28 mouse cellular contexts compared by ENCODE assay signal in genomic region chr10:117055668-117056067, GRCm38 (mm10). TPM values are rescaled to one million over a fixed set of nuclear protein-coding genes. Genes with fewer than 3 reads are reported as not detected.
DNase-seq lines count a peak whose midpoint lies in the region; ATAC-seq and TF ChIP-seq lines count a peak whose summit lies in the region.
"Had no signal": no experiment of that assay in that cellular context is flagged by ENCODE, and none has a peak within 500 bp of the region (broad histone marks: within the 10 kb centered on the region; RNA-seq: fewer than 3 reads in every experiment).

No protein-coding gene starts in this region.

- 85% methylated on average over 4 of the region's 4 CpGs for WGBS in heart, adult 2 months
- 89% methylated on average over 4 of the region's 4 CpGs for WGBS in heart, embryonic 11.5 days (ENCODE audit: insufficient replicate concordance)
- 83% methylated on average over 4 of the region's 4 CpGs for WGBS in small intestine, adult 2 months

- H3K36me3 ChIP-seq in heart, adult 2 months (ENCODE audit: control insufficient read depth, insufficient read depth, low read length), result peaks cover 5% of the 10 kb centered on the region
- H3K36me3 ChIP-seq in heart, embryonic 11.5 days (ENCODE audit: control insufficient read depth, insufficient read depth, low read length), result peaks cover 77% of the 10 kb centered on the region
- H3K36me3 ChIP-seq in small intestine, adult 2 months (ENCODE audit: control insufficient read depth, insufficient read depth, low read length), result peaks cover 84% of the 10 kb centered on the region

- no peak overlapping the region for H3K27ac ChIP-seq in heart, adult 2 months
- no peak overlapping the region for H3K27ac ChIP-seq in heart, embryonic 11.5 days (ENCODE audit: low read depth, low read length)
- H3K27ac ChIP-seq in left cerebral cortex, adult 2 months, result no peak overlapping the region
- no peak overlapping the region for H3K27ac ChIP-seq in small intestine, adult 2 months (ENCODE audit: insufficient read depth, low read depth, low read length)
- H3K27ac ChIP-seq: embryonic facial prominence, embryonic 15.5 days; heart, embryonic 13.5 days; hindbrain, embryonic 15.5 days; limb, embryonic 13.5 days; midbrain, embryonic 10.5 days had no signal

- no peaks in the 10 kb centered on the region for H3K27me3 ChIP-seq in heart, adult 2 months (ENCODE audit: control insufficient read depth, insufficient read depth, low read length)
- H3K27me3 ChIP-seq in heart, embryonic 11.5 days (ENCODE audit: control insufficient read depth, insufficient read depth, low read length), result no peaks in the 10 kb centered on the region
- H3K27me3 ChIP-seq in small intestine, adult 2 months (ENCODE audit: control insufficient read depth, insufficient read depth, low read length), result no peaks in the 10 kb centered on the region
- H3K27me3 ChIP-seq: embryonic facial prominence, embryonic 15.5 days; heart, embryonic 13.5 days; hindbrain, embryonic 15.5 days; limb, embryonic 13.5 days had no signal

- H3K4me1 ChIP-seq in heart, adult 2 months (ENCODE audit: control insufficient read depth, insufficient read depth, low read length), result no peaks in the 10 kb centered on the region
- peaks cover 3% of the 10 kb centered on the region; the same call in 1 of the 2 replicates for H3K4me1 ChIP-seq in heart, embryonic 11.5 days (ENCODE audit: control insufficient read depth, insufficient read depth, low read length)
- H3K4me1 ChIP-seq in small intestine, adult 2 months (ENCODE audit: control insufficient read depth, insufficient read depth, insufficient read length, low read length), result no peaks in the 10 kb centered on the region
- H3K4me1 ChIP-seq: embryonic facial prominence, embryonic 15.5 days; midbrain, embryonic 10.5 days had no signal

- H3K4me3 ChIP-seq in heart, adult 2 months, result no peak overlapping the region
- H3K4me3 ChIP-seq in heart, embryonic 11.5 days (ENCODE audit: low read depth, low read length), result no peak overlapping the region
- H3K4me3 ChIP-seq in left cerebral cortex, adult 2 months, result no peak overlapping the region
- no peak overlapping the region for H3K4me3 ChIP-seq in small intestine, adult 2 months (ENCODE audit: low read depth, low read length)
- H3K4me3 ChIP-seq: embryonic facial prominence, embryonic 15.5 days; heart, embryonic 13.5 days; hindbrain, embryonic 15.5 days; limb, embryonic 13.5 days; midbrain, embryonic 10.5 days had no signal

- TF ChIP-seq CTCF in heart, adult 2 months (IDR thresholded peaks at IDR 0.05), result peak; percentile 51
- peak; percentile 21 for TF ChIP-seq CTCF in left cerebral cortex, adult 2 months (IDR thresholded peaks at IDR 0.05)
- TF ChIP-seq CTCF in small intestine, adult 2 months (IDR thresholded peaks at IDR 0.05; ENCODE audit: extremely low read depth, insufficient read length, insufficient replicate concordance, low read depth, low read length), result peak; percentile 16; the same call in 1 of the 2 replicates

- no peak overlapping the region for H3K9ac ChIP-seq in heart, adult 2 months (ENCODE audit: low read depth, low read length)
- no peak overlapping the region for H3K9ac ChIP-seq in heart, embryonic 11.5 days (ENCODE audit: low read depth, low read length)
- H3K9ac ChIP-seq: embryonic facial prominence, embryonic 15.5 days; heart, embryonic 13.5 days; hindbrain, embryonic 15.5 days; limb, embryonic 13.5 days had no signal

- H3K9me3 ChIP-seq in heart, embryonic 11.5 days (replicated peaks; ENCODE audit: control insufficient read depth, low read length), result no peaks in the 10 kb centered on the region
- H3K9me3 ChIP-seq: embryonic facial prominence, embryonic 15.5 days; G1E; heart, embryonic 13.5 days; hindbrain, embryonic 15.5 days; limb, embryonic 13.5 days; midbrain, embryonic 10.5 days had no signal

- no peak for TF ChIP-seq POLR2A in heart, adult 2 months (IDR thresholded peaks at IDR 0.05; ENCODE audit: insufficient read depth, low read depth, low read length)
- no peak for TF ChIP-seq POLR2A in small intestine, adult 2 months (IDR thresholded peaks at IDR 0.05; ENCODE audit: low read depth, low read length)

- intact Hi-C loops in heart, adult 2 months (cut with DNase I), result no loop called here
- intact Hi-C loops in left cerebral cortex, adult 2 months (cut with DNase I), result loop anchor here (10.0 kb wide), 2 partner anchors 309 to 639 kb away; no protein-coding TSS in a partner anchor

- TF ChIP-seq EP300 in heart, adult 2 months (IDR thresholded peaks at IDR 0.05; ENCODE audit: insufficient read depth, low read depth, low read length), result no peak

- no peak for ATAC-seq in heart, embryonic 11.5 days (replicated peaks; ENCODE audit: insufficient number of reproducible peaks, low FRiP score, low TSS enrichment)

- H3K79me2 ChIP-seq in heart, adult 2 months (replicated peaks; ENCODE audit: control insufficient read depth, insufficient read depth, low read length), result no peaks in the 10 kb centered on the region

- DNase-seq in heart, adult 2 months, result no peak
- DNase-seq in left cerebral cortex, adult 2 months (ENCODE audit: extremely low spot score in 1 of 2, low spot score in 2 of 2), result no peak
- DNase-seq in left cerebral cortex, adult 11 months (ENCODE audit: low spot score), result no peak
- peak; percentile 26 for DNase-seq in CD4-positive helper T cell, adult 2 months (ENCODE audit: low read depth, low spot score)
- no peak for DNase-seq in urinary bladder, postnatal 4 days (ENCODE audit: low spot score in 2 of 2)
- DNase-seq: adrenal gland, postnatal 25 days; cerebellum, adult 11 months; cerebellum, postnatal 14 days; heart, postnatal 4 days; kidney, adult 8-10 months; kidney, postnatal 36 days; layer of hippocampus, adult 9-11 months; lung, postnatal 4 days; right cerebral cortex, postnatal 4 days; thymus, postnatal 36 days had no signal

- H3K4me2 ChIP-seq in heart, embryonic 11.5 days, result no peak overlapping the region
- H3K4me2 ChIP-seq: embryonic facial prominence, embryonic 15.5 days; heart, embryonic 13.5 days; hindbrain, embryonic 15.5 days; limb, embryonic 13.5 days had no signal

RNA-seq across cellular contexts. Expression of gene Cct2, which starts 7.9 kb away (rescaled TPM):
- 100 to 1,000 TPM; 123 to 129 TPM for total RNA-seq in heart, adult 2 months (2021)
- 50.4 and 93.0 TPM in 2 replicates for polyA plus RNA-seq in heart, adult 2 months (2012; rRNA removed)
- polyA plus RNA-seq in heart, embryonic 11.5 days (2014; fragmentation: Nextera tagmentation; extraction: Ambion mirVana), result 211 and 221 TPM in 2 replicates
- 100 to 1,000 TPM; 146 to 157 TPM for total RNA-seq in left cerebral cortex, adult 2 months (2021)
- polyA plus RNA-seq in small intestine, adult 2 months (2012; rRNA removed), result 20.6 and 37.3 TPM in 2 replicates

RNA-seq across cellular contexts. Expression of gene Lrrc10, which starts 10.5 kb away (rescaled TPM):
- total RNA-seq in heart, adult 2 months (2021), result 100 to 1,000 TPM; 148 to 208 TPM
- polyA plus RNA-seq in heart, adult 2 months (2012; rRNA removed), result 266 and 368 TPM in 2 replicates
- polyA plus RNA-seq in heart, embryonic 11.5 days (2014; fragmentation: Nextera tagmentation; extraction: Ambion mirVana), result 49.7 and 54.6 TPM in 2 replicates
- not detected for total RNA-seq in left cerebral cortex, adult 2 months (2021)
- polyA plus RNA-seq in small intestine, adult 2 months (2012; rRNA removed), result not detected in 2 replicates
- total RNA-seq: adrenal gland, postnatal 25 days; G1E; granulocyte monocyte progenitor cell, adult 5-6 weeks; monocyte, adult 5-6 weeks had no signal
- polyA plus RNA-seq: C2C12; hindbrain, embryonic 15.5 days; limb, embryonic 13.5 days; liver, embryonic 16.5 days; neural tube, embryonic 11.5 days had no signal

Comparison
In these comparisons a context has a peak if more than half of its experiments do, and no peak if none do; other contexts are left out.
1. RNA of gene Lrrc10, which starts 10.5 kb away (polyA plus RNA-seq): 266 to 368 TPM in heart, adult 2 months and 49.7 to 54.6 TPM in heart, embryonic 11.5 days; not detected in small intestine, adult 2 months; every median in the first group is over 10 times any median in the second.
2. Peak in every context shown above with its lines, with median percentiles within 50 percentile points of each other: CTCF ChIP-seq.